Mouse (Mus musculus): ENCODE results near the gene Gpr152.
"Not testable (repeated sequence)": the region's sequence is repeated elsewhere in the genome, so short reads cannot be mapped to it uniquely, and the experiment has no call there.

The Gpr152 gene

DNA sequence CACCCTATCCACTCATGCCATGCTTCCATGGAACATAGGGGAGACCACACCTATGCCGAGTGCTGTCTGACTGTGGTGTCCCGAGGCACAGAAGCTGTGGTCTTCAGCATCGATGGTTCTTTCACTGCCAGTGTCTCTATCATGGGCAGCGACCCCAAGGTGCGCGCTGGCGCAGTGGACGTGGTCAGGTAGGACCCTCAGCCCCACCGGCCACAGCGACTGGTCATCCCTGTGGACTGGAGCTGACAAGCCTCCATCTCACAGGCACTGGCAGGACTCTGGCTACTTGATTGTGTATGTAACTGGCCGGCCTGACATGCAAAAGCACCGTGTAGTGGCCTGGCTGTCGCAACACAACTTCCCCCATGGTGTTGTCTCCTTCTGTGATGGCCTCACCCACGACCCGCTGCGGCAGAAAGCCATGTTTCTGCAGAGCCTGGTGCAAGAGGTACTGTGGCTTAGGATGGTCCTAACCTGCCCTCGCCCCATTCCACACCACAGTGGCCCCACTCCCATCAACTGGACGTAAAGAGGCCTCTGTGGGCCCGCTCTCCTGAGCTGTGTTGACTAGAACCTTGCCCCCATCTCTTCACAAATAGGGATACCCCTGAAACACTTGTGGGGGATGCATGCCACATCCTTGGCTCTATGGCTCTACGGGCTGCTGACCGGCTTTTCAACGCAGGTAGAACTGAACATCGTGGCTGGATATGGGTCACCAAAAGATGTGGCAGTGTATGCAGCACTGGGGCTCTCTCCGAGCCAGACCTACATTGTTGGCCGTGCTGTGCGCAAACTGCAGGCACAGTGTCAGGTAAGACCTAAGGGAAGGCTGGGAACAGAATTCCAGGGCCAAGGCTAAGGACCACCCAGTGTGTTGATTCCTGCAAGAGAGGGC, 27.3 kb upstream of the Gpr152 start:
- DNase-seq (ENCODE audit: extremely low read depth, low read depth): no peak

DNA sequence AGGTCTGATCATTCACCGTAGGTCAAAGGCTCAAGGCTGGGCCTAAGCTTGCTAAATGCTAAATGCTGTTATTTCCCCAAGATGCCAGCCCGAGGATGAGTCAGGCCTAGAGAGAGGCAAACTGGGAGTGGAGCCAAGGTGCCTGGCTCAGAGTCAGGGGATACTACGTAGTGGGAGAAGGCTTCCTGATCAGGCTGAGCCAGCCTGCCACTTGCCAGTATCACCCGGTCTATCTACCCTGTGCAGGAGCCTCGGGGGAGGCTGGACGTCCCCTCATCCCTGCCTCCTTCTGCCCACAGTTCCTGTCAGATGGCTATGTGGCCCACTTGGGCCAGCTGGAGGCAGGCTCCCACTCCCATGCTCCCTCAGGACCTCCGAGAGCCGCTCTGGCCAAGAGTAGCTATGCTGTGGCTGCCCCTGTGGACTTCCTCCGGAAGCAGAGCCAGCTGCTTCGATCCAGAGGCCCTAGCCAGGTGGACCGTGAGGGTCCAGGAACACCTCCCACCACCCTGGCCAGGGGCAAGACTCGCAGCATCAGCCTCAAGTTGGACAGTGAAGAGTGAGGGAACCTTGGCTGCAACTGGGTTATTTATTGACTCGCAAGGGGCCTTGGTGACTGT, 26.3 kb upstream of the Gpr152 start:
- peak; percentile 92 for DNase-seq (ENCODE audit: extremely low read depth, low read depth)

GRCm38 (mm10) chr19:4113806-4114230, 25.8 kb upstream of the Gpr152 start:
- DNase-seq (ENCODE audit: extremely low read depth, low read depth): no peak

GRCm38 (mm10) chr19:4114551-4114950, 25.0 kb upstream of the Gpr152 start:
- DNase-seq (ENCODE audit: extremely low read depth, low read depth): no peak

- DNase-seq (ENCODE audit: extremely low read depth, low read depth): no peak
Measured at GRCm38 (mm10) chr19:4115144-4115543, 24.4 kb upstream of the Gpr152 start.

- DNase-seq (ENCODE audit: extremely low read depth, low read depth): no peak
Measured at GRCm38 (mm10) chr19:4115816-4116215, 23.8 kb upstream of the Gpr152 start.

- DNase-seq (ENCODE audit: extremely low read depth, low read depth): no peak
Measured at GRCm38 (mm10) chr19:4117006-4117405, 22.6 kb upstream of the Gpr152 start.

- no peak for DNase-seq (ENCODE audit: extremely low read depth, low read depth)
Measured at GRCm38 (mm10) chr19:4118350-4118749, 21.2 kb upstream of the Gpr152 start.

GRCm38 (mm10) chr19:4119716-4120487, 19.7 kb upstream of the Gpr152 start:
- no peak for DNase-seq (ENCODE audit: extremely low read depth, low read depth)

DNA sequence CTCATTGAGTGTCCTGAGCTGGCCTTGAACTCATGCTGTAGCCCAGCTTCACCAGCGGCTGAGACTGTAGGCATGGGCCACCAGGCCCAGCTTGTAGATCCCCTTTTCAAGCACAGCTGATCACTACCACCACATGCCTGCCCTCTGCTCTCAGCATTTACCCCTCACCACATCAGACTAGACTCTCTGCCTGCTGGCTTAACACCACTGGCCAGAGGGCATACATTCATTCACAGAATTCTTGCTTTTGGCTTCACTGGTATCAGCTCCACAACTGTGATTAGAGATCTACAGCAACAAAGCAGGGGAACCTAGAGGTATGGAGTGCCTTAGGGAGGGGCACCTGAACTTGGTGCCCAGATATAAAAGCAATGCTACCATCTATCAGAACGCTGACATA, 19.1 kb upstream of the Gpr152 start:
- no peak for DNase-seq (ENCODE audit: extremely low read depth, low read depth)

- DNase-seq (ENCODE audit: extremely low read depth, low read depth): peak; percentile 96
Measured at GRCm38 (mm10) chr19:4121097-4121805, 18.3 kb upstream of the Gpr152 start.

- DNase-seq (ENCODE audit: extremely low read depth, low read depth): peak; percentile 64
Measured at GRCm38 (mm10) chr19:4121896-4122295, 17.7 kb upstream of the Gpr152 start.

DNA sequence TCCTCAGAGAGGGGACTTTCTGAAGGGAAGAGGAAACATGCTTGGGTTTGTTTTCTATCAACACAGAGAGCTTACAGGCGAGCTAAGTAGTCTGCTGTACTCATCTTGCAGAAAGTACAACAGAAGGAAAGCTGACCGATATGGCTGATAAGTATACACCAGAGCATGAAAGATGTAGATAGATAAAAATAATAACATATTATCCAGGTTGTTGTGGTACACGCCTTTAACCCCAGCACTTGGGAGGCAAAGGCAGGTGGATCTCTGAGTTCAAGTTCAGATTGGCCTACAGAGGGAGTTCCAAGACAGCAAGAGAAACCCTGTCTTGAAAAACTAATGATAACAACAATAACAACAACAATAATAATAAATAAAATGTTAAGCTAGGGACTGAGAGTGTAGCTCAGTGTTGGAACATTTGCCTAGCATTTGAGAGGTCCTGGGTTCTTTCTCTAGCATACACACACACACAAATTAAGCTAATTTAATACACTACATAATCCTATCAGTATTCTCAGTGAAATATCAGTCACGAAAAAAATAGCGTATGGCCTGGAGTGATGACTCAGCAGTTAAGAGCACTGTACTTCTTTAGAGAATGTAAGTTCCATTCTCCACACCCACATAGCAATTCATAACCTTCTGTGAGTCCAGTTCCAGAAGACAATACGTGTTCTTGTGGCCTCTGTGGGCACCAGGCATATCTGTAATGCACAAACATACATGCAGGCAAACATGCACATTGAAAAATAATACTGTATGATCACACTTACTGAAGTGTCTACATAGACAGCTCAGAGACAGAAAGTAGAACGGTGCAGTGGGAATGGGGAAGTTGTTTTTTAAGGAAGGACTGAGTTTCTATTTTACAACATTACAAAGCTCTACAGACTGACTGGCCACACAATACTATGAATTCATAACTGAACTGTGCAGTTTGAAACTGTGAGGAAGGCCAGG, 16.9 kb upstream of the Gpr152 start:
- peak; percentile 80 for DNase-seq (ENCODE audit: extremely low read depth, low read depth)

- no peak for DNase-seq (ENCODE audit: extremely low read depth, low read depth)
Measured at GRCm38 (mm10) chr19:4124432-4124831, 15.2 kb upstream of the Gpr152 start.

DNA sequence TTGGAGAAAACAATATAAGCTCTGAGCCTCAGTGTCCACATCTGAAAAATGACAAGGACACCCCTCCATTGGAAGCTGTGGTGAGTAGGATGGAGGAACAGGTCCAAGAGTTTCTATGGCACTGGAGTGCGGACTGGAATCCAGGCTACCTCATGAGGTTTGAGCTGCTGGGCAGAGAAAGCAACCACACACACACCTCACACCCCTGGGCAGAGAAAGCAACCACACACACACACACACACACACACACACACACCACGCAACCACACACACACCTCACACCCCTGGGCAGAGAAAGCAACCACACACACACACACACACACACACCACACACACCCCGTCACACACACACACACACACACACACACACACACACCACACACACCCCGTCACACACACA, 14.3 kb upstream of the Gpr152 start:
- DNase-seq (ENCODE audit: extremely low read depth, low read depth): not testable (repeated sequence)

DNA sequence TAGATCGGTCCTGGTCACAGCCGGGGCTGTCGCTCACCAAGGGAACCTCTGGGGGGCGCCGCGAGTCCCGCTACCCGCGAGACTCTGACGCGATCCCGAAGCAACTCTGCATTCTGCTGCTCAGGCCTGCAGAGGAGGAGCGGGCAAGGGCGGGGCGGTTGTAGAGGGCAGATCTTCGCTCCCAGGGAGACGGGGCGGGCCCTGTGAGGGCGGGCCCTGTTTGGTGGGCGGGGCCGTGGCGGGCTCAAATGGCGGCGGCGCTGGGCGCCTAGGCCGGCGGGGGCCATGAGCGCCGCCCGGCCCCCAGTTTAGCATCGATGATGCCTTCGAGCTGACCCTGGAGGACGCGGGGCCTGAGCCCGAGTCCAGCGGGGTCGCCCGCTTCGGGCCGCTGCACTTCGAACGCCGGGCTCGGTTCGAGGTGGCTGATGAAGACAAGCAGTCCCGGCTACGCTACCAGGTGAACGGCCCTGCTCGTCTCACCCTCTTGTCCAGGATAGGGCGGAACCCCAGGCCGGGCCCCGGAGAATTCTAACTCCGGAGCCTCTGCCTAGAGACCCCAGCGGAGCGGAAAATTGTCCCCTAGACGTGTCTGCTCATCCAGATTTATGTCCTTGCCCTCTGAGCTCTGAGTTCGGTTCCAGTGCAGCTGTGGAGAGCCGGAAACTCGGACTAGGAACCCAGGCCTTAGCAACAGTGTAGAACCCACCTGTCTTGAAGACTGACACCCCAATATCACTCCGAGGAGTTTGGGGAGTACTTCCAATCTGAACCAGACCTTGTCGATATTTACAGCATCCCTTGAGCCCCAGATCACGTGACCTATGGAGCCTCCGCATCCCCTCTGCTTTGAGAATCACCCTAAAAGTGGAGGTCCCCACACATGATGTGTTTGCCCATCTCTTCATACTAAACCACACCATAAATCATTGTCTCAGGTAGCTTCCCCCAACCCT, 13.6 kb upstream of the Gpr152 start, which contains the start of gene Aip:
Gene Aip (minus strand): TSS at position 118 of the 956 bp plus-strand sequence.
- DNase-seq (ENCODE audit: extremely low read depth, low read depth): peak; percentile 90

DNA sequence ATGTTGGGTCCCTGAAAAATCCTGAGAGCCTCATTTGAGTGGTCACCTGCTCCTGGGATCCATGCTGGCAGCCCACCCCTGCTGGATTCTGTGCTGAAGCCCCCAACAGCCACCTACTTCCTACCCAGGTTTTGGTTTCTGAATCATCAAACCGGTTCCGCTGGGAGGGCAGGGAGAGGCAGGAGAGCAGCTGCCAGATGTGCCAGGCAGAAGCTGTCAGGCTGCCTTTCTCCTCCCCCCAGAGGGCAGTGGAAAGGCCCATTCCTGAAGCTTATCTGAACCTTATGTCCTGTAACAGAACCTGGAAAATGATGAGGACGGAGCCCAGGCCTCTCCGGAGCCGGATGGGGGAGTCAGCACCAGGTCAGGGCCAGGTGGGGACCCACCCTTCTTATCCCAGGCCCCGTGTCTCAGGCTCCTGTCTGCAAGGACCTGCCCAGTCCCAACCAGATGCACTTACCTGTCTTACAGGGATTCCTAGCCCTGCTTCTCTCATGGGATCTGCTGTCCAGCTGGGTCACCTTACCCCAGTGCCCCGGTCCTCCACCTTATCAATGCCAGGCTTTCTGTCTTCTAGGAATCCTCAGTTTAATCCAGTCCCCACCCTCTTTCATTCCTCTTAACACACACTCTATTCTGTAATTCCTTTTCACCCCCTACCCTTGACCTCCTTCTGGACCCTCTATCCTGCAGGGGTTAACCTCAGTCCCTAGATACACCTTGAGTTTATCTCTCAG, 12.7 kb upstream of the Gpr152 start:
- DNase-seq (ENCODE audit: extremely low read depth, low read depth): no peak

- DNase-seq (ENCODE audit: extremely low read depth, low read depth): no peak
Measured at GRCm38 (mm10) chr19:4129462-4129861, 10.1 kb upstream of the Gpr152 start.

All from MEL-GATA-1-ER (cell line).